Mouse (Mus musculus) brain, embryonic 14.5 days (tissue): ENCODE measurements around the gene Akna. TPM values are rescaled to one million over a fixed set of nuclear protein-coding genes. Genes with fewer than 3 reads are reported as not detected.

Experiments
- DNase-seq: peaks from one replicate; pipeline ENCODE4 v3.0.0-alpha.2; 2011; ENCODE audit warnings: low read depth
- CTCF ChIP-seq: fragments of 200-500 bp; IDR thresholded peaks from 2 replicates; pipeline ENCODE4 v1.5.1; 2012; ENCODE audit warnings: inconsistent platforms, mild to moderate bottlenecking, moderate library complexity, borderline replicate concordance; ENCODE audit not compliant: insufficient read depth, insufficient read length; ENCODE audit errors: extremely low read depth
- POLR2A ChIP-seq: fragments of 200-500 bp; IDR thresholded peaks from 2 replicates; pipeline ENCODE4 v1.6.1; 2012; ENCODE audit warnings: mild to moderate bottlenecking, inconsistent platforms, borderline replicate concordance; ENCODE audit not compliant: poor library complexity, insufficient read depth, insufficient read length, severe bottlenecking; ENCODE audit errors: extremely low read depth
- polyA plus RNA-seq: library from polyadenylated mRNA; depleted of rRNA; stranded (reverse); fragments of >200 nt; gene quantifications from 2 replicates; pipeline ENCODE4 v1.2.3, GENCODE M21; 2012

Gene Akna
- polyA plus RNA-seq, 1 experiment = 9.1 TPM

- TF ChIP-seq POLR2A (no peak), CTCF (no peak)
These were observed 27.8 kb downstream of the Akna start for GRCm38 (mm10) chr4:63375367-63375766.

GRCm38 (mm10) chr4:63374331-63374730 is 28.8 kb downstream of the Akna start:
- DNase-seq = no peak
- TF ChIP-seq CTCF (no peak), POLR2A (no peak)

More at GRCm38 (mm10) chr4:63375367-63375766, 27.8 kb downstream of the Akna start:
- peak; percentile 69 for DNase-seq

GRCm38 (mm10) chr4:63373404-63373803 is 29.8 kb downstream of the Akna start:
- TF ChIP-seq POLR2A = no peak
- TF ChIP-seq CTCF = no peak
- DNase-seq = no peak

GRCm38 (mm10) chr4:63371890-63372289 is 31.3 kb downstream of the Akna start:
- TF ChIP-seq POLR2A (no peak), CTCF (peak; percentile 60; the same call in 1 of the 2 replicates)
- peak; percentile 59 for DNase-seq

- DNase-seq = no peak
- TF ChIP-seq POLR2A (no peak), CTCF (no peak)
These were observed 32.3 kb downstream of the Akna start for GRCm38 (mm10) chr4:63370897-63371296.

DNA sequence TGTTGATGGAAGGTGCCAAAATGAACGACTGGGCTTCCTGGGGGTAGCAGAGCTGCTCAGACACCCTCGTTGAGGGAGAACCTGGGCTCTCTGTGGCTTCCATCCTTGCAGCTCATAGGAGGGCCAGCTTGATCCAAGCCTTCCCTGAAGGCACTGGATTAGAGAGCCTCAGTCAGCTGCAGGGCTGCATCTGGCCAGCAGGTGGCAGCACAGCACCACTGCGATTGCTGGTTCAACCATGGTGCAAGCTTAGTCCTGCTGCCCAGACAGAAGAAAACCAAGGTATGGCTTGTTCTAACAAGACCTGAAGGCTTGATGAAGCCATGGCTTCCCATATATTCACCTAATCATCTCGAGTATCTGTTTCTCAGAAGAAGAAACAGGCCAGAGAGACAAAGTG is 34.6 kb downstream of the Akna start:
- peak; percentile 80 for DNase-seq
- no peak for TF ChIP-seq POLR2A
- TF ChIP-seq CTCF = peak; percentile 99

DNA sequence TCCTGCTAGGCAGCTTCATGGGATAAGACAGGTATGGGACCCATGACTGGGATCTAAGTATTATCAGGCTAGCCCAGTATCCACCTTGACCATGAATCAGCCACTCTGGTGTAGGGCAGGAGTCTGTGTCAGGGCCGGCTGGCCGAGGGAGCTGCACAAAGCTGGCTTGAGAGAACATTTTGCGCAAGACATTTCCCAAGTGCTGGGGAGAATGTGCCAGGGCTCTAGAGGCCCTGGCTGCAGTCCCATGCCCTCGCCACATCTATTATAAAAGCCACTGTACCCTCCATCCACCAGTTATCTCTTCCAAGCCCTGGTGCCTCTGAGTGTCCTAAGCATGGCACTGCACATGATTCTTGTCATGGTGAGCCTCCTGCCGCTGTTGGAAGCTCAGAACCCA is 41.0 kb downstream of the Akna start, which contains the start of gene Orm2:
Gene Orm2, plus strand, starts transcription at position 300 of the 400 bp plus-strand sequence.
- TF ChIP-seq POLR2A = no peak
- no peak for TF ChIP-seq CTCF
- DNase-seq = no peak

GRCm38 (mm10) chr4:63359861-63360260 is 43.3 kb downstream of the Akna start:
- TF ChIP-seq POLR2A = no peak
- no peak for TF ChIP-seq CTCF
- DNase-seq = no peak

DNA sequence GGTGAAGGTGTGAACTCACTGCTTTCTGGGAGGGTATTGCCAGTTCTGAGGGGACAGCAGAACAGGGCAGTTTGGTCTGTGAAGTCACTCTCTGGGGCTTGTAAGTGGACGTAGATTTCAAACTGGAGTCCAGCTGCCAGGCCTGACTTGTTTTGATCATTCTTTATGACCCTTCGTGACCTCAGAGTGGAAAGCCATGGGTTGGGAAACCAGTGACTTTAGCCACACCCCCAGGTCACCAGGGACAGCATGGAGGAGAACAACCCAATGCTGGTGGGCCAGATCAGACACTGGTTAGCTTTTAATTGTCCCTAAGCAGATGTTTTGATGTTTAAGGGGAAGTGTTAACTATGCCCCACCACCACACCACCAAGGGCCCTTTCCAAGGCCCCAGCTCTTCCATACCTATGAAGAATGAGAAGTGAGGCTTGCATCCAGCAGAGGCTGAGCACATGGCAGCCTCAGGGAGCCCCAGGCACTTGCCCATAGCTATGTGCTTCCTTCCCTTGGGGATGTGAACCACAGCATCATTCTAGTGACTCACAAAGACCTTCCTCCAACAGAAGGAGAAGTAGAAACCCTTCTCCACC is 46.1 kb downstream of the Akna start:
- TF ChIP-seq POLR2A (no peak), CTCF (no peak)
- DNase-seq = no peak

DNA sequence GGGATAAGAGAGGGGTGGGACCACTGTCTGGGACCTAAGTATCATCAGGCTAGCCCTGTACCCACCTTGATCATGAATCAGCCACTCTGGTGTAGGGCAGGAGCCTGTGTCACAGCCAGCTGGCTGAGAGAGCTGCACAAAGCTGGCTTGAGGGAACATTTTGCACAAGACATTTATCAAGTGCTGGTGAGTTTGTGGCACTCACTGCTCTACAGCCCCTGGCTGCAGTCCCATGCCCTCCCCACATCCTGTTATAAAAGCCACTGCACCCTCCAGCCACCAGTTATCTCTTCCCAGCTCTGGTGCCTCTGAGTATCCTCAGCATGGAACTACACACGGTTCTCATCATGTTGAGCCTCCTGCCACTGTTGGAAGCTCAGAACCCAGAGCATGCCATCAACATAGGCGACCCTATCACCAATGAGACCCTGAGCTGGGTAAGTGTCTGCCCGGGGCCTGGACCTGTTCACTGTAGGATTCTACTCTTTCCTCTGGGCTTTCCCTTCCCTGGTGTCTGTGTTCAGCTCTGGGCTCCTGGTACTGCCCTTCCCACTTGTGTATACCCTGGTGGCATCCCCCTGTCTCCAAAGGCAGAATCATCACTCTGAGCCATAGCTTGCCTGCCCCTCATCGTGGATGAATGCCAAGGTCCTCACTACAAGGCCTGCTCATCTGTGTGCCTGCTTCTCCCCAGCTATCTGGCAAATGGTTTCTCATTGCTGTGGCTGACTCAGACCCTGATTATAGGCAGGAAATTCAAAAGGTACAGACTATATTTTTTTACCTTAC is 47.1 kb downstream of the Akna start, which contains the start of gene Orm3:
Gene Orm3, plus strand, starts transcription at position 286 of the 789 bp plus-strand sequence.
- TF ChIP-seq POLR2A = no peak
- no peak for TF ChIP-seq CTCF
- no peak for DNase-seq

- DNase-seq = no peak
- no peak for TF ChIP-seq POLR2A
- no peak for TF ChIP-seq CTCF
These were observed 54.6 kb downstream of the Akna start for GRCm38 (mm10) chr4:63348524-63348923.
